Mouse (Mus musculus): Measurements from ENCODE around the gene Acr.

The Acr gene

GRCm38 (mm10) chr15:89568114-89568513, at the start of gene Acr:
Gene Acr, plus strand, starts transcription at chr15:89568326.
- DNase-seq (ENCODE audit: low read depth): no peak

- DNase-seq (ENCODE audit: low read depth): no peak
These were observed 46.2 kb upstream of the Acr start for GRCm38 (mm10) chr15:89521951-89522350.

- DNase-seq (ENCODE audit: low read depth): no peak
These were observed 45.4 kb upstream of the Acr start for GRCm38 (mm10) chr15:89522566-89523282.

- DNase-seq (ENCODE audit: low read depth): no peak
These were observed 44.8 kb upstream of the Acr start for GRCm38 (mm10) chr15:89523283-89523832.

DNA sequence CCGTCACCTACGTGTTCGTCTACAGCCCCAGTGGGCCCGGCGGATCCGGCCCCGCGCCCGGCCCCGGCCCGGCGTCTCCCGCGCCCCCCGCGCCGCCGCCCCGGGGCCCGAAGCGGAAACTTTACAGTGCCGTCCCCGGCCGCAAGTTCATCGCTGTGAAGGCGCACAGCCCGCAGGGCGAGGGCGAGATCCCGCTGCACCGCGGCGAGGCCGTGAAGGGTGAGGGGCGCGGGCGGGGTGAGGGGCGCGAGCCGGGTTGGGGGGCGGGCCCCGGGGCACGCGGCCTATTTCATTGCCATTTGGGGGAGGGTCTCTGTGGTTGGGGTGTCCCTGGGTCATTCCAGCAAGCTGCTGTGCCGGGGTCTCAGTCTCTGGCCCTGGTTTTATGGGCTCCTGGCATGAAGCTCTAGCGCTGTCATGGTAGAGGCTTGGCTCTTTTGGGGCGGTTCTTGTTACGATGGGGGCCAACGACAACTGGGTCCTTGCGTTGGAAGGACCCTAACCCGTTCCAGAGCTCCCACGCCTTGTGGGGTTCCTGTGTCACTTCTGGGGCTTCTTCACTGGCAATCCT, 44.0 kb upstream of the Acr start:
- DNase-seq (ENCODE audit: low read depth): no peak

GRCm38 (mm10) chr15:89524611-89525415, 43.3 kb upstream of the Acr start:
- DNase-seq (ENCODE audit: low read depth): no peak

DNA sequence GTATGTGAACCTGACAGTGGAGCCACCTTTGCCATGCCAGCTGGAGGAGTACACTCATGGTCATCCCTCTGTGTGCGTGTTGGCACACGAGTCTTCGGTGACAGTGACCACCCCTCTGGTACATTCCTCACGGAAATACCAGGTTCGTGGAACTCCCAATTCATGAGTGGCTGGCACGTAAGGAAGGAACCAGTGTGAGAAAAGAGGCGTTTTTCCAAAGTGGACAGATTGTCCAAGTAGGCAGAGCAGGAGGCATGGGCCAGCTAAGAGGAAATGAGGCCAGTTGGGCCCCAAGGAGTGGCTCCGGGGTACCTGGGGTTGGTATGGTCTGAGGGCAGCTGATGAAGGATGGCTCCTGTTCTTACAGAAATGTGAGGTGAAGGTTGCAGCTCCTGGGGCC, 42.7 kb upstream of the Acr start:
- DNase-seq (ENCODE audit: low read depth): no peak

DNA sequence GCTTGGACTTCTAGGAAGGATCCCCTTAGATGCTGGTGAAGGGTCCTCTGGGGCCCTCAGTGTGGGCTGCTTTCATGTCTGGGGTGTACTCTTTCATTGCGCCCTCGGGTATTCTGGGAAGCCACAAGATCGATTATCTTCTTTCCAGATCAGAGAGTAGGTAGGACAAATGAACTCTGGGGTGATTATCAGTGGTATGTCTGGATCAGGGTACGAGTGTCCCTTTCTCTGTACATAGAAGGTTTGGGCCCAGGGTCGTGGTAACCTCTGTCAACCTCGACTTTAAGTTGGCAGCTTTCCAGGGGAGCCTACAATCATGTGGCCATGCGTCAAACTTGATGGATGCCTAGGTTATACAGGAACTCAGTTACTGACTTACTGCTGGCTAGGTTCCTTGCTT, 42.2 kb upstream of the Acr start:
- no peak for DNase-seq (ENCODE audit: low read depth)

DNA sequence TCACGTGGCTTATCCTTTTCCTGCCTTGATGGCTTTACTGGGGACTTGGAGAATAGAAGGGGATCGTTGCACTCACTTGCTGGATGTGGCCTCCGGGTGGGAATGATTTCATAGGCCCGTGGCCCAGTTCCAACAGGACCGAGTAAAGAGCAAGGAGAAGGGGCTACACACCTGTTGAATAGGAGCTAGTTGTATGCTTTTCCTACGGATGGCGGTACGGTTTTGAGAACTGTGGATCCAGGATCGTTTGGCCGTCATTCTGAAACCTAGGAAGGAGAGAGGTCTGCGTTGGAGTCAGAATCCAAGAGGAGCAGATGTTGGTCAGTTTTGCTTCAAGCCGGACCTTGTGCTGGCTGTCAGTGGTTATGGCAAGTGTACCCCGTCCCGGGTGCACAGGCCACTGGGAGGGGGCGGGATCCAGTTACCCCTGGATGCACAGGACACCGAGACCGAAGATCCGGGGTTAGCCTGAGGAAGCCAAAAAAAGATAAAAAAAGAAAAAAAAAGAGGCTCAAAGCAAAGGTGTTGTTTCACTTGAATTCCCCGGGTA, 41.3 kb upstream of the Acr start:
- no peak for DNase-seq (ENCODE audit: low read depth)

- DNase-seq (ENCODE audit: low read depth): no peak
These were observed 40.7 kb upstream of the Acr start for GRCm38 (mm10) chr15:89527466-89527865.

DNA sequence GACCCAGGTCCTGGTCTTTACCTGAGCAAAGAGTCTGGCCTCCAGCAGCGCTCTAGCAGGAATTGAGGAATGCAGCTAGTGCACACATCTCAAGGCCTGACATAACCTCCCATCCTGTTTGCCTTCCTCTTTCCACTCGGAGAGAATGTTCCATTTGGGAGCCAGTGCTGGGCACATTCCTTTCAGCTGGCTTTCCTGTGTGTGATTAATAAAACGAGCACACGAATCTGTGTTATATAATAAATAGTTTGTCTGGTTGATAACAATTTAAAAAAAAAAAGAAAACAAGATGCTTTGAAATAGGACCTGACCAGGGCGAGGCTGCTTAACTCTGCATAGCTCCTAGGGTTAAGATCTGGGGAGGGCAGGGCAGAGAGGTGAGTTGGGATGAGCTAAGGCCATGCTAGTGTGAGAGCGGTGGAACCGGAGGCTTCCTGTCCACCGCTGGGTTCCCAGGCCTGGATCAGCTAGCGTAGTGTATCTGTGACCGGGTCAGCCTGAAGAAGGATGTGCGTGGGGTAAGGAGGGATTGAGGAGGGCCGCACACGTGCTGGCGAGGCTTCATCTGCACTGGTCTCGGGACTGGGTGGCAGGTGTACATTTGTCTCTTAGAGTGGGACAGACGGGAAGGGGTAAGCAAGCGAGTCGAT, 39.8 kb upstream of the Acr start:
- no peak for DNase-seq (ENCODE audit: low read depth)

DNA sequence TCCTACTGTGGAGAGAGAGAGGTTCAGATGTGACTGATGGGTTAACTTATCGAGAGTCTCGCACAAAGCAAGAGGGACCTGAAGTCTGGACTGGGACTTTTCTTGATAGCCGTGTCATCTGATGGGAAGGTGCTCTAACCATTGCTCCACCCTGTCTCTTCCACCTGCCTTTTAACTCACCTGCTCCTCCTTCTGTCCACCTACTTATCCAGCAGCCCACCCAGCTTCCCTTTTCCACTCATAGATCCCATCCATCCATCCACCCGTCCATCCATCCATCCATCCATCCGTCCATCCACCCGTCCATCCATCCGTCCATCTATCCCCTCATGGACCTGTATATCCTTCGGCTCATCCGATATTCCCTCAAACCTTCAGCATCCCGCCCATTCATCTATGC, 39.2 kb upstream of the Acr start:
- DNase-seq (ENCODE audit: low read depth): no peak

DNA sequence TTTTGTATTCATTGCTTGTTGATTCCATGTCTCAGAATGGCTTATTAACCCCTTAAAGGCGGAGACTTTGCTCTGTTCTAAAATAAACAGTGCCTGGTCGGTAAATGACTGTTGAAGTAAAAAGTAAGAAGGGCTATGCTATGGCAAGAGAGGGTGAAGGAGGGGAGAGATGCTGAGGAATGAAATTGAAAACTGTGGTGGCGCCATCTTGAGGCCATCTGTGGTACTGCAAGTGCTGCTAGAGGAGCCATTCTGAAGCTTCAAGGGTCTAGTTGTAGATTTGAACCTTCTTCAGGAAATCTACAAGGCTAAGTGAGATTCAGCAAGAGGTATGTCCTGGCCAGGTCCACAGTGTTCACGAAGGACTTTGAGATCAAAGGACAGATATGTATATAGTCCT, 37.8 kb upstream of the Acr start:
- peak; percentile 87 for DNase-seq (ENCODE audit: low read depth)

DNA sequence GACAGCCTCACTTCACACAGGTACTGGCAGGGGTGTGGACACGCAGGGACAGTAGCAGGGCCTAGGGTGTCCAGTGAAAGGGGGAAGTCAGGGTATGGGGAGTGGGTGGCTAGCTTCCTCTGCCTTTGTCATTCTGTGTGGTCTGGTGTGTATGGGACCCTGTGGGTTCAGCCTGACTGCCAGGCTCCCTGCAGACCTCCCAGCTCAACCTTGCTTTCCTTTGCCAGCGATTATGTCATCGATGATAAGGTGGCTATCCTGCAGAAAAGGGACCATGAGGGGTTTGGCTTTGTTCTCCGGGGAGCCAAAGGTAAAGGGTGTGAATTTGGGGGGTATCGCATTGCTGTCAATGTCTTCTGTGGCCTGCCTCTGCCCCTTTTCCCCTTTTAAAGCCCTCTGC, 36.7 kb upstream of the Acr start:
- DNase-seq (ENCODE audit: low read depth): no peak

- DNase-seq (ENCODE audit: low read depth): peak; percentile 13
These were observed 35.9 kb upstream of the Acr start for GRCm38 (mm10) chr15:89532026-89532923.

- DNase-seq (ENCODE audit: low read depth): no peak
These were observed 34.9 kb upstream of the Acr start for GRCm38 (mm10) chr15:89532924-89533842.

GRCm38 (mm10) chr15:89533843-89534207, 34.3 kb upstream of the Acr start:
- no peak for DNase-seq (ENCODE audit: low read depth)

DNA sequence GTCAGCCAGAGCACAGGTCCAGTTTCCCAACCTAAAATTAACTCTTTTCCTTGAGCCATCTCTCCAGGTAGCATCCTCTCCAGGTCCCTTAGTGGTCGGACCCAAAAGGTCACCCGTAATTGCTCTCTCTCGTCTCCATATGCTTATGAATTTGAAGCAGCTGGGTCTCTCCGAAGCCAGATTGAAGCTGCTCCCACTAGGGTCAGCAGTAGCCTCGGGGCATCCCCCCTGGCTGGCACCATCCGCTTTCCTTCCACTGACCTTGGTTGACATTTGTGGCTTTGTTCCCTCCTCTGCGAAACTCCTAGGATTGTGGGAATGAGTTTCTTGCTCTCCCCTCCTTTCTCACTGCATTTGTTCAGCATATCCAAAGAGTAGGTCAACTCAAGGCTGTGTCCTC, 24.0 kb upstream of the Acr start:
- no peak for DNase-seq (ENCODE audit: low read depth)

GRCm38 (mm10) chr15:89547321-89547720, 20.8 kb upstream of the Acr start:
- no peak for DNase-seq (ENCODE audit: low read depth)
